Mouse (Mus musculus) kidney, postnatal 0 days (tissue): ENCODE data around the gene Pard3. TPM values are rescaled to one million over a fixed set of nuclear protein-coding genes. Genes with fewer than 3 reads are reported as not detected.

Experiments
- ATAC-seq: fragments of 200-750 bp; cut with Nextera tagmentation; replicated peaks from 2 replicates; pipeline ENCODE4 v1.8.0; 2017; ENCODE audit warnings: low read depth, moderate number of reproducible peaks, moderate TSS enrichment, moderate library complexity; ENCODE audit not compliant: low FRiP score
- DNase-seq: peaks from one replicate; pipeline ENCODE4 v3.0.0-alpha.2; 2016; ENCODE audit warnings: low spot score
- H3K27ac ChIP-seq: fragments of 300-500 bp; sonication (generic); 2 replicates; pipeline ENCODE4 v1.5.1; 2014; ENCODE audit warnings: mild to moderate bottlenecking
- H3K27me3 ChIP-seq: fragments of 300-500 bp; sonication (generic); 2 replicates; pipeline ENCODE4 v1.6.1; 2014; ENCODE audit warnings: low read length, mixed read lengths; ENCODE audit not compliant: insufficient read depth
- H3K36me3 ChIP-seq: fragments of 300-500 bp; sonication (generic); 2 replicates; pipeline ENCODE4 v1.6.1; 2014; ENCODE audit warnings: low read length, mixed read lengths; ENCODE audit not compliant: insufficient read depth
- H3K4me1 ChIP-seq: fragments of 300-500 bp; sonication (generic); replicated peaks from 2 replicates; pipeline ENCODE4 v1.6.1; 2014; ENCODE audit warnings: antibody characterized with exemption, low read length, mixed read lengths; ENCODE audit not compliant: insufficient read depth
- H3K4me2 ChIP-seq: fragments of 300-500 bp; sonication (generic); 2 replicates; pipeline ENCODE4 v1.6.1; 2014; ENCODE audit warnings: mild to moderate bottlenecking, low read length, moderate library complexity, mixed read lengths
- H3K4me3 ChIP-seq: fragments of 300-500 bp; sonication (generic); replicated peaks from 2 replicates; pipeline ENCODE4 v1.5.1; 2014; ENCODE audit warnings: low read depth, low read length
- H3K9ac ChIP-seq: fragments of 300-500 bp; sonication (generic); 2 replicates; pipeline ENCODE4 v1.6.1; 2014; ENCODE audit warnings: low read depth, low read length
- H3K9me3 ChIP-seq: fragments of 300-500 bp; sonication (generic); replicated peaks from 2 replicates; pipeline ENCODE4 v1.6.1; 2016; ENCODE audit warnings: low read length, inconsistent platforms, mixed read lengths
- CTCF ChIP-seq: IDR thresholded peaks from 2 replicates; pipeline ENCODE4 v1.5.1; 2016; ENCODE audit warnings: antibody characterized with exemption, low read depth, mild to moderate bottlenecking, moderate library complexity
- WGBS: fragments of 180-500 bp; shearing (Covaris S2); extraction: QIAGEN DNeasy Blood & Tissue Kit; methylation state at CpG from one replicate; pipeline ENCODE4 v1.1.7; 2014; 5-methylcytosine and 5-hydroxymethylcytosine counted together
- polyA plus RNA-seq: library from polyadenylated mRNA; unstranded; fragments of >200 nt; fragmentation: Nextera tagmentation; extraction: Ambion mirVana; gene quantifications from 2 replicates; pipeline ENCODE4 v1.2.1, GENCODE M21; 2015

Pard3 gene
- polyA plus RNA-seq, 1 experiment from 2014 or later = 23.1 TPM

- no peak overlapping the region for H3K27ac ChIP-seq
- H3K36me3 ChIP-seq = no peaks in the 10 kb centered on the region
- 80% methylated on average over 6 of the region's 6 CpGs for WGBS
- DNase-seq (no peak), ATAC-seq (no peak)
- no peak for TF ChIP-seq CTCF
- no peak overlapping the region for H3K9ac ChIP-seq
- H3K9me3 ChIP-seq = no peaks in the 10 kb centered on the region
- H3K27me3 ChIP-seq = no peaks in the 10 kb centered on the region
- no peak overlapping the region for H3K4me3 ChIP-seq
- H3K4me2 ChIP-seq = no peak overlapping the region
- no peaks in the 10 kb centered on the region for H3K4me1 ChIP-seq
Measured at GRCm38 (mm10) chr8:127491963-127492362, 428.3 kb downstream of the Pard3 start.

- peaks cover 5% of the 10 kb centered on the region; the same call in 1 of the 2 replicates for H3K4me1 ChIP-seq
- no peak for TF ChIP-seq CTCF
- no peak overlapping the region for H3K4me3 ChIP-seq
- WGBS = 68% methylated on average over 4 of the region's 4 CpGs
- DNase-seq (no peak), ATAC-seq (peak; percentile 61; the same call in 1 of the 2 replicates)
- H3K27ac ChIP-seq = no peak overlapping the region
- no peak overlapping the region for H3K4me2 ChIP-seq
- H3K9ac ChIP-seq = no peak overlapping the region
- no peaks in the 10 kb centered on the region for H3K9me3 ChIP-seq
- H3K36me3 ChIP-seq = no peaks in the 10 kb centered on the region
- H3K27me3 ChIP-seq = no peaks in the 10 kb centered on the region
Measured at GRCm38 (mm10) chr8:127495226-127495780, 431.6 kb downstream of the Pard3 start.

- TF ChIP-seq CTCF = no peak
- H3K4me2 ChIP-seq = peak overlapping the region; percentile 43
- H3K9me3 ChIP-seq = no peaks in the 10 kb centered on the region
- no peak overlapping the region for H3K27ac ChIP-seq
- DNase-seq (no peak), ATAC-seq (no peak)
- H3K4me3 ChIP-seq = no peak overlapping the region
- H3K27me3 ChIP-seq = no peaks in the 10 kb centered on the region
- 59% methylated on average over 13 of the region's 13 CpGs for WGBS
- H3K36me3 ChIP-seq = no peaks in the 10 kb centered on the region
- H3K9ac ChIP-seq = no peak overlapping the region
- H3K4me1 ChIP-seq = peaks cover 5% of the 10 kb centered on the region; the same call in 1 of the 2 replicates
Measured at GRCm38 (mm10) chr8:127498997-127499719, 435.5 kb downstream of the Pard3 start.

- Histone ChIP-seq H3K4me2 (peak overlapping the region; percentile 43), H3K9me3 (no peaks in the 10 kb centered on the region), H3K36me3 (no peaks in the 10 kb centered on the region), H3K4me1 (peaks cover 5% of the 10 kb centered on the region; the same call in 1 of the 2 replicates), H3K9ac (no peak overlapping the region), H3K27ac (0 out of 2 replicates have a peak overlapping the region, but pooled peaks have one; percentile 5), H3K4me3 (0 out of 2 replicates have a peak overlapping the region, but pooled peaks have one; percentile 7), H3K27me3 (no peaks in the 10 kb centered on the region)
- DNase-seq (no peak), ATAC-seq (no peak)
- WGBS = 59% methylated on average over 13 of the region's 13 CpGs
- TF ChIP-seq CTCF = no peak
Measured at GRCm38 (mm10) chr8:127499720-127500114, 436.0 kb downstream of the Pard3 start.

GRCm38 (mm10) chr8:127500206-127500605 lies 436.5 kb downstream of the Pard3 start:
- no peak for TF ChIP-seq CTCF
- 26% methylated on average over 7 of the region's 7 CpGs for WGBS
- Histone ChIP-seq H3K27ac (0 out of 2 replicates have a peak overlapping the region, but pooled peaks have one; percentile 5), H3K36me3 (no peaks in the 10 kb centered on the region), H3K9me3 (no peaks in the 10 kb centered on the region), H3K4me1 (peaks cover 5% of the 10 kb centered on the region; the same call in 1 of the 2 replicates), H3K4me2 (peak overlapping the region; percentile 43), H3K9ac (no peak overlapping the region), H3K27me3 (no peaks in the 10 kb centered on the region), H3K4me3 (0 out of 2 replicates have a peak overlapping the region, but pooled peaks have one; percentile 7)
- DNase-seq = peak; percentile 44
- ATAC-seq = no peak

- Histone ChIP-seq H3K4me1 (peaks cover 5% of the 10 kb centered on the region; the same call in 1 of the 2 replicates), H3K4me3 (no peak overlapping the region), H3K27ac (no peak overlapping the region), H3K9me3 (no peaks in the 10 kb centered on the region), H3K36me3 (no peaks in the 10 kb centered on the region), H3K4me2 (no peak overlapping the region), H3K27me3 (no peaks in the 10 kb centered on the region), H3K9ac (no peak overlapping the region)
- TF ChIP-seq CTCF = no peak
- WGBS = 85% methylated on average over 1 of the region's 1 CpGs
- no peak for ATAC-seq
- no peak for DNase-seq
Measured at GRCm38 (mm10) chr8:127501756-127502155, 438.1 kb downstream of the Pard3 start.
